Mouse (Mus musculus) small intestine, adult 2 months (tissue): Measurements from ENCODE around the gene Sntb2. TPM values are rescaled to one million over a fixed set of nuclear protein-coding genes. Genes with fewer than 3 reads are reported as not detected.

Source experiments
- H3K27ac ChIP-seq: fragments of 200-500 bp; 2 replicates; pipeline ENCODE4 v1.5.1; 2012; ENCODE audit warnings: low read depth, low read length, control low read depth, inconsistent platforms; ENCODE audit not compliant: insufficient read depth
- H3K27me3 ChIP-seq: fragments of 200-500 bp; 2 replicates; pipeline ENCODE4 v1.6.1; 2012; ENCODE audit warnings: mild to moderate bottlenecking, moderate library complexity, low read length, inconsistent platforms; ENCODE audit not compliant: control insufficient read depth, insufficient read depth
- H3K36me3 ChIP-seq: fragments of 200-500 bp; 2 replicates; pipeline ENCODE4 v1.6.1; 2012; ENCODE audit warnings: mild to moderate bottlenecking, low read length, control low read depth, inconsistent platforms; ENCODE audit not compliant: control insufficient read depth, insufficient read depth
- H3K4me1 ChIP-seq: fragments of 200-500 bp; 2 replicates; pipeline ENCODE4 v1.6.1; 2012; ENCODE audit warnings: low read length, inconsistent platforms, mixed read lengths; ENCODE audit not compliant: control insufficient read depth, insufficient read depth, insufficient read length
- H3K4me3 ChIP-seq: fragments of 200-500 bp; 2 replicates; pipeline ENCODE4 v1.5.1; 2012; ENCODE audit warnings: low read depth, mild to moderate bottlenecking, control low read depth, inconsistent platforms, low read length, moderate library complexity
- CTCF ChIP-seq: fragments of 200-500 bp; IDR thresholded peaks from 2 replicates; pipeline ENCODE4 v1.5.1; 2012; ENCODE audit warnings: low read depth, mild to moderate bottlenecking, control low read depth, inconsistent platforms, low read length, moderate library complexity, mixed read lengths; ENCODE audit not compliant: insufficient replicate concordance, insufficient read length; ENCODE audit errors: extremely low read depth
- POLR2A ChIP-seq: fragments of 200-500 bp; IDR thresholded peaks from 2 replicates; pipeline ENCODE4 v1.6.1; 2012; ENCODE audit warnings: low read depth, mild to moderate bottlenecking, control low read depth, inconsistent platforms, low read length, moderate library complexity
- WGBS: fragments of 180-500 bp; shearing (Covaris S2); methylation state at CpG from one replicate; pipeline ENCODE4 v1.1.7; 2018; 5-methylcytosine and 5-hydroxymethylcytosine counted together
- polyA plus RNA-seq: library from polyadenylated mRNA; depleted of rRNA; stranded (reverse); fragments of >200 nt; gene quantifications from 2 replicates; pipeline ENCODE4 v1.2.3, GENCODE M21; 2012; rRNA removed

Gene Sntb2
- polyA plus RNA-seq, 1 experiment, result 2.7 TPM

- Histone ChIP-seq H3K36me3 (peaks cover 25% of the 10 kb centered on the region), H3K4me1 (0 out of 2 replicates have a peak, but pooled peaks cover 6% of the 10 kb centered on the region), H3K27ac (peak within 1 kb of the TSS; percentile 59), H3K27me3 (no peaks in the 10 kb centered on the region), H3K4me3 (peak within 1 kb of the TSS; percentile 93)
- TF ChIP-seq POLR2A (0 out of 2 replicates have a peak, but pooled peaks have one; percentile 17), CTCF (no peak)
- under 1% methylated on average over 88 of the region's 88 CpGs for WGBS
Measured at GRCm38 (mm10) chr8:107056076-107056972, 120.8 kb downstream of the Sntb2 start, which contains the start of the genes Cog8 and Nip7. TSS of gene Cog8 (minus strand) at chr8:107056689. TSS of gene Nip7 (plus strand) at chr8:107056877.

GRCm38 (mm10) chr8:107056973-107057369 lies 121.4 kb downstream of the Sntb2 start:
- Histone ChIP-seq H3K4me1 (0 out of 2 replicates have a peak, but pooled peaks cover 6% of the 10 kb centered on the region), H3K27ac (no peak overlapping the region), H3K27me3 (no peaks in the 10 kb centered on the region), H3K4me3 (peak overlapping the region; percentile 93), H3K36me3 (peaks cover 20% of the 10 kb centered on the region)
- under 1% methylated on average over 33 of the region's 33 CpGs for WGBS
- TF ChIP-seq POLR2A, result no peak
- TF ChIP-seq CTCF, result no peak

GRCm38 (mm10) chr8:107062613-107063012 lies 127.1 kb downstream of the Sntb2 start:
- Histone ChIP-seq H3K27ac (no peak overlapping the region), H3K27me3 (no peaks in the 10 kb centered on the region), H3K36me3 (peaks cover 6% of the 10 kb centered on the region; the same call in 1 of the 2 replicates), H3K4me3 (no peak overlapping the region), H3K4me1 (peaks cover 2% of the 10 kb centered on the region; the same call in 1 of the 2 replicates)
- TF ChIP-seq POLR2A, result no peak
- 74% methylated on average over 1 of the region's 1 CpGs for WGBS

- H3K4me1 ChIP-seq, result peaks cover 2% of the 10 kb centered on the region; the same call in 1 of the 2 replicates
- TF ChIP-seq CTCF, result no peak
- TF ChIP-seq POLR2A, result no peak
- H3K4me3 ChIP-seq, result peak within 1 kb of the TSS; percentile 11; the same call in 1 of the 2 replicates
- H3K36me3 ChIP-seq, result peaks cover 7% of the 10 kb centered on the region
- no peak within 1 kb of the TSS for H3K27ac ChIP-seq
- 19% methylated on average over 17 of the region's 17 CpGs for WGBS
- no peaks in the 10 kb centered on the region for H3K27me3 ChIP-seq
Measured at GRCm38 (mm10) chr8:107065511-107066496, 130.3 kb downstream of the Sntb2 start, which contains the start of gene Tmed6. TSS of gene Tmed6 (minus strand) at chr8:107065644.

Other genes with a start within 250 kb of the Sntb2 start
- gene Has3, start 65.5 kb upstream of the Sntb2 start, polyA plus RNA-seq, result 0.17 and 0.52 TPM in 2 replicates
- gene Utp4, start 42.1 kb upstream of the Sntb2 start, polyA plus RNA-seq, result 4.4 and 7.7 TPM in 2 replicates
- gene Vps4a, start 95.5 kb downstream of the Sntb2 start, polyA plus RNA-seq, result 7.2 and 14.9 TPM in 2 replicates
- 34.1 and 37.0 TPM in 2 replicates for gene Pdf, start 112.9 kb downstream of the Sntb2 start, polyA plus RNA-seq
- 11.7 and 18.7 TPM in 2 replicates for gene Cog8, start 120.9 kb downstream of the Sntb2 start, polyA plus RNA-seq
- gene Nip7, start 121.1 kb downstream of the Sntb2 start, polyA plus RNA-seq, result 5.9 and 10.8 TPM in 2 replicates
- 7.1 and 88.2 TPM in 2 replicates for gene Tmed6, start 129.9 kb downstream of the Sntb2 start, polyA plus RNA-seq
- gene Terf2, start 160.8 kb downstream of the Sntb2 start, polyA plus RNA-seq, result 2.5 and 4.5 TPM in 2 replicates
- gene Cyb5b, start 214.9 kb downstream of the Sntb2 start, polyA plus RNA-seq, result 86.2 and 157 TPM in 2 replicates